Mouse (Mus musculus) thymus, adult 2 months (tissue): Measurements from ENCODE around the gene Hormad1. TPM values are rescaled to one million over a fixed set of nuclear protein-coding genes. Genes with fewer than 3 reads are reported as not detected.

Experiments
- DNase-seq: peaks from one replicate; pipeline ENCODE4 v3.0.0; 2021
- H3K27ac ChIP-seq: fragments of 200-500 bp; 2 replicates; pipeline ENCODE4 v1.5.1; 2012; ENCODE audit warnings: low read length, control low read depth; ENCODE audit not compliant: control insufficient read depth, insufficient read depth
- H3K27me3 ChIP-seq: fragments of 200-500 bp; 2 replicates; pipeline ENCODE4 v1.6.1; 2012; ENCODE audit warnings: mild to moderate bottlenecking, low read length, moderate library complexity, mixed read lengths; ENCODE audit not compliant: control insufficient read depth, insufficient read depth
- H3K36me3 ChIP-seq: fragments of 200-500 bp; 2 replicates; pipeline ENCODE4 v1.6.1; 2012; ENCODE audit warnings: mild to moderate bottlenecking, low read length, moderate library complexity; ENCODE audit not compliant: control insufficient read depth, insufficient read depth
- H3K4me1 ChIP-seq: fragments of 200-500 bp; replicated peaks from 2 replicates; pipeline ENCODE4 v1.6.1; 2012; ENCODE audit warnings: low read length; ENCODE audit not compliant: control insufficient read depth, insufficient read depth
- H3K4me3 ChIP-seq: fragments of 200-500 bp; 2 replicates; pipeline ENCODE4 v1.5.1; 2012; ENCODE audit warnings: mild to moderate bottlenecking, low read length, control low read depth, moderate library complexity; ENCODE audit not compliant: control insufficient read depth, insufficient read depth
- CTCF ChIP-seq: fragments of 200-500 bp; IDR thresholded peaks from 2 replicates; pipeline ENCODE4 v1.5.1; 2012; ENCODE audit warnings: mild to moderate bottlenecking, control low read depth, low read length, moderate library complexity, borderline replicate concordance; ENCODE audit not compliant: control insufficient read depth, poor library complexity, insufficient read depth; ENCODE audit errors: extremely low read depth
- POLR2A ChIP-seq: fragments of 200-500 bp; IDR thresholded peaks from 2 replicates; pipeline ENCODE4 v1.6.1; 2012; ENCODE audit warnings: mild to moderate bottlenecking, low read length, control low read depth, moderate library complexity; ENCODE audit not compliant: control insufficient read depth, poor library complexity, insufficient read depth; ENCODE audit errors: extremely low read depth
- WGBS: fragments of 180-500 bp; shearing (Covaris S2); methylation state at CpG from one replicate; pipeline ENCODE4 v1.1.7; 2018; 5-methylcytosine and 5-hydroxymethylcytosine counted together
- polyA plus RNA-seq: library from polyadenylated mRNA; depleted of rRNA; stranded (reverse); fragments of >200 nt; gene quantifications from 2 replicates; pipeline ENCODE4 v1.2.3, GENCODE M21; 2012; rRNA removed

Gene Hormad1
- not detected in 2 replicates for polyA plus RNA-seq

DNA sequence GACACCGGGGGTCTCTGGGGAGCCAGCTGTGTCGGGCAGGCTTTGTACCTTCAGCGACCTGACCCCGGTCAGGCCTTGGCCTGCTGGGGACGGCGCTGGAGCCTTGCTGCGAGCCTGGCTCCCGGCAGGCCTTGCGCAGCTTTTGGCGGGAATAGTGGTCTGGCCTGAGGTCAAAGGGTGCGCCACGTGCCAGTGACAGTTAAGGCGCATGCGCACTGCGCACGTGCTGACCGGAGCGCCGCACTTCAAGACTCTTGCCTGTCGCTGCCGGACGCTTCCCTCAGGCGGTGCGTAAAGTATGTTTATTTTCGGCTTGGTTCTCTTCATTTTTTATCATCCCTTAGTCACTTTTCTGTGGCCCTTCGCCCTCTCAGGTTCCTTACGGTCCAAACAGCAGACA is at the start of gene Hormad1:
TSS of gene Hormad1 (plus strand) at position 241 of the 400 bp plus-strand sequence.
- no peak within 1 kb of the TSS for H3K4me3 ChIP-seq
- no peak within 1 kb of the TSS for H3K27ac ChIP-seq
- H3K27me3 ChIP-seq = no peaks in the 10 kb centered on the region
- DNase-seq = no peak
- no peak for TF ChIP-seq CTCF
- TF ChIP-seq POLR2A = no peak
- no peaks in the 10 kb centered on the region for H3K36me3 ChIP-seq
- H3K4me1 ChIP-seq = no peaks in the 10 kb centered on the region
- 95% methylated on average over 27 of the region's 27 CpGs for WGBS

DNA sequence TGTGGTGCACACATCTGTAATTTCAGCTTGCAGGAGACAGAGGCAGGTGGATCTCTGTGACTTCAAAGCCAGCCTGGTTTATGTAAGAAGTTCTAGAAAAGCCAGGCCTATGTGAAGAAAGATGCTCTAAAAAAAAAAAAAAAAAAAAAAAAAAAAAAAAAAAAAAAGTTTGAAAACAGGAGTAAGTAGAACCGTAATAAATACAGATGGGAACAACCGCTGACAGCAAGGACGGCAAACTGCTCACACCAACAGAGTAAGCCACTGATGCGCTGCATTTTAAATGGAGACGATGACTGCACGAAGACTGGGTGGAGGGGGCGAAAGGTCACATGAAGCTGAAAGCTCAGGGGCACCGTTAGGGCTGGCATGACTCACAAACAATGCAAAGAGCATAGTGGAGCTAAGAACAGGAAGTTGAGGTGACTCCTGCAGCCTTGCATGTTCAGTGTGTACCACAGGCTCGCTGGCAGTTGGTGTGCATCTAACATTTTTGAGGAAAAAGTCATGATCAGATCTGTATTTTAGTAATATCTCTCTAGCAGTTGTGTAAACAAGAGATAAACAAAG is 47.8 kb upstream of the Hormad1 start:
- peak overlapping the region; percentile 73 for H3K27ac ChIP-seq
- H3K4me3 ChIP-seq = no peak overlapping the region
- 9% methylated on average over 9 of the region's 9 CpGs for WGBS
- H3K4me1 ChIP-seq = peaks cover 5% of the 10 kb centered on the region; the same call in 1 of the 2 replicates
- DNase-seq = peak; percentile 55
- TF ChIP-seq POLR2A (no peak), CTCF (no peak)
- no peaks in the 10 kb centered on the region for H3K27me3 ChIP-seq
- H3K36me3 ChIP-seq = no peaks in the 10 kb centered on the region

DNA sequence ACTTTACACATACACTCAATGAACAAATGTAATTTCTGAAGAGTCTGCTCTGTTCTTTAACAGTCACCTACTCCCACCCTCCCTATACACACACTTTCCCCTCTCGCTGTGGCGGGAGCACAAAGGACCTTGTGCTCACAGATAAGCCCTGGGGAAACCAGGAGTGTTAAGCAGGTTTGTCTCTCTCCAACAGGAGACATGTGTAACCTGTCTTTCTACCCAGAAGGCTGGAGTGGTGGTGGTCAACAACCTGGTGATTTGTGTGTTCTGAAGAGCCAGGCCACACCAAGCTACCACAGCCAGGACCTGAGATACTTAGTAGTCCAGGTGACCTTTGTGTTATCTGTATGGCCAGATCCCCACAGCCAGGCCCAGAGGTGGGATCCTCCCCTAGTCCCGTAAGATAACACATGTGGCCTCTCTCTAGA is 42.8 kb upstream of the Hormad1 start:
- TF ChIP-seq CTCF = no peak
- TF ChIP-seq POLR2A = no peak
- Histone ChIP-seq H3K4me1 (peaks cover 10% of the 10 kb centered on the region), H3K36me3 (no peaks in the 10 kb centered on the region), H3K4me3 (no peak overlapping the region), H3K27me3 (no peaks in the 10 kb centered on the region), H3K27ac (no peak overlapping the region)
- no peak for DNase-seq
- 100% methylated on average over 3 of the region's 3 CpGs for WGBS

DNA sequence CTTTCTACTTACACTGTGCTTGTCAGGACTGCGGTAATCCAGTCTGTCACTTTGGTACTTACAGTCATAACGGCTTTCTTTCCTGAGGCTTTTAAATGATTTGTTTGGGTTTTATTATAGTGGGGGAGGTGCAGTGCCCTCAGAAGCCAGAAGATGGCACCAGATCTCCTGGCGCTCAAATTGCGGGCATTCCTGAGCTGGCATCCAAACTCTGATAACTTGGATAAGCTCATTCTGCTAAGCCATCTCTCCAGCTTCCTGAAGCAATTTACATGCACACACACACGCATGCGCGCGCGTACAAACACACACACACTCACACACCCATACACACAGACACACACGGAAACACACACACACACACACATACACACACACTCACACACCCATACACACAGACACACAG is 42.0 kb upstream of the Hormad1 start:
- Histone ChIP-seq H3K27me3 (no peaks in the 10 kb centered on the region), H3K27ac (no peak overlapping the region), H3K4me3 (no peak overlapping the region), H3K36me3 (no peaks in the 10 kb centered on the region), H3K4me1 (peaks cover 12% of the 10 kb centered on the region)
- DNase-seq = peak; percentile 64
- TF ChIP-seq POLR2A (no peak), CTCF (peak; percentile 55; the same call in 1 of the 2 replicates)
- WGBS = 39% methylated on average over 10 of the region's 10 CpGs

DNA sequence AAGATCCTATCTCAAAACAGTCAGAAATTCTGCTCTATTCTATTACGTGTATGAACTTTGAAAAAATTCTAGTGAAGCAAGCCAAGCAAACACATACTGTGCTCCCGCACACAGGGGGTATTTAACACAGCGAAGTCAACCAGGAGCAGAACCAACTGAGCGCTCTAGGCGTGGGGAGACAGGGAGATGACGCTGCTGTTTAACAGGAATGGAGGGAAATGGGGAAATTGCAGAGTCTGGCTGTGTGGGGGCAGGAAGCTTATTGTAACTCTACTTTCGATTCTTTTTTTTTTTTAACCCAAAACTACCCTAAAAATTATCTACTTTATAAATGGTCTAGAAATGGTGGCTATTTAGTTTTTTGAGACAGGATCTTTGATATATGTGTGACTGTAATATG is 40.6 kb upstream of the Hormad1 start:
- Histone ChIP-seq H3K4me1 (peaks cover 20% of the 10 kb centered on the region), H3K27me3 (no peaks in the 10 kb centered on the region), H3K27ac (no peak overlapping the region), H3K36me3 (no peaks in the 10 kb centered on the region), H3K4me3 (no peak overlapping the region)
- no peak for TF ChIP-seq CTCF
- no peak for TF ChIP-seq POLR2A
- 29% methylated on average over 7 of the region's 7 CpGs for WGBS
- no peak for DNase-seq

DNA sequence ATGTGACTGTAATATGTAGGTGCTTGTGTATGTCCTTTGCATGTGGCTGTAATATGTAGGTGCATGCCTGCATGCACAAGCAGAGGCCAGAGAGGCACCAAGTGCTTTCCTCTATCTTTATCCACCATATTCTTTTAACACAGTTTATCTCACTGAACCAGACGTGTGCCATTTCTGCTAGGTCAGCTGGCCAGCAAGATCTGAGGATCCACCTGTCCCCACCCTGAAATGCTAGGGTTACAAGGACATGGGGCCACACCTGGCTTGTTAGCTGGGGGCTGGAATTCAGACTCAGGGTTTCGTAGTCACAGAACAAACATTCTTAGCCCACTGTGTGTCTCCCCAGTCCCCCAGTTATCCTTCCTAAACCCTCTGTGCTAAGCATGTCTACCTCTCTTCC is 40.2 kb upstream of the Hormad1 start:
- DNase-seq = no peak
- Histone ChIP-seq H3K36me3 (no peaks in the 10 kb centered on the region), H3K27me3 (no peaks in the 10 kb centered on the region), H3K4me3 (no peak overlapping the region), H3K4me1 (peaks cover 20% of the 10 kb centered on the region), H3K27ac (no peak overlapping the region)
- 90% methylated on average over 2 of the region's 2 CpGs for WGBS
- no peak for TF ChIP-seq POLR2A
- no peak for TF ChIP-seq CTCF

DNA sequence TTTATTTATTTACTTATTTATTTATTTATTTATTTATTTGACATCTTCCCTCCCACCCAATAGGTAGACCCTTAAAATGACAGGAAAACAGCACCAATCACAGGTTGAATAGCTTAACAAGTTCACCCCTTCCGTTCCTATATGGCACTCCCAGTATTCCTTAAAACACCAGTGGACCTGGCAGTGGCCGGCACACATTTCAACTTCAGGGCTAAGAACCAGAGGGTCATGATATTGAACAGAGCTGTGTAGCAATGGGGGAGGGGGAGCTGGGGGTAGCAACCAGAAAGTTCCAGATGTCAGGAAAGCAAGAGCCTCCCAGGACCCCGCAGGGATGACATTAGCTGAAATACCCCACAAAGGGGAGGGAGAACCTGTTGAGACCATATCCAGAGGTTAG is 39.4 kb upstream of the Hormad1 start:
- TF ChIP-seq POLR2A = no peak
- TF ChIP-seq CTCF = no peak
- 91% methylated on average over 3 of the region's 3 CpGs for WGBS
- H3K27ac ChIP-seq = no peak overlapping the region
- H3K27me3 ChIP-seq = no peaks in the 10 kb centered on the region
- DNase-seq = no peak
- peaks cover 20% of the 10 kb centered on the region for H3K4me1 ChIP-seq
- no peaks in the 10 kb centered on the region for H3K36me3 ChIP-seq
- H3K4me3 ChIP-seq = no peak overlapping the region
